Mouse (Mus musculus) left cerebral cortex, adult 18-20 months (tissue): ENCODE data around the gene Haao. TPM values are rescaled to one million over a fixed set of nuclear protein-coding genes. Genes with fewer than 3 reads are reported as not detected.
A peak's percentile ranks its signal among the peaks of the same experiment; 100 is the strongest.

Experiments
- DNase-seq, 2 experiments: peaks; one replicate each; pipeline ENCODE4 v3.0.0; 2021 to 2022; ENCODE audit warnings: low spot score in 2 of 2, mixed read lengths in 1 of 2
- long read RNA-seq, 2 experiments: library from polyadenylated mRNA; stranded (forward); transcript quantifications; one replicate each; pipeline ENCODE4 v2.0.0; 2021
- total RNA-seq, 2 experiments: library from RNA; stranded (reverse); gene quantifications; 2 replicates each; pipeline ENCODE4 v1.2.3; 2021

The Haao gene
- under 1 TPM in 1 of 2 experiments, not detected in 1; 0.40 TPM for total RNA-seq
- long read RNA-seq, experiment 1: 0 reads
- long read RNA-seq, experiment 2: 0 reads

DNA sequence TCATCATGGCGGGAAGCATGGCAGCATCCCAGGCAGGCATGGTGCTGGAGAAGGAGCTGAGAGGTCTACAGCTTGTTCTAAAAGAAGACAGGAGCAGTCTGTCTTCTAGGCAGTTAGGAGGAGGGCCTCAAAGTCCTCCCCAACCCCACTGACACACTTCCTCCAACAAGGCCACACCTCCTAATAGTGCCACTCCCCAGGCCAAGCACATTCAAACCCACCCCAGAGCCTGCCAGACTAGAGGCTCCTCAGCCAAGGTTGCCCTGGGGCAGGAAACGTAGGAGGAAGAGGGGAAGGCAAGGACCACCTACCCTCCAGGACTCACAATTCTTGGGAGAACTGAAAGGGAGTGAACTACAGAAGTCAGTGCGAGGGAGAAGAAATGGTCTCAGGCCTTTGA lies at the start of gene Haao:
Gene Haao (minus strand): TSS at position 149 of the 400 bp plus-strand sequence.
- DNase-seq: no peak

DNA sequence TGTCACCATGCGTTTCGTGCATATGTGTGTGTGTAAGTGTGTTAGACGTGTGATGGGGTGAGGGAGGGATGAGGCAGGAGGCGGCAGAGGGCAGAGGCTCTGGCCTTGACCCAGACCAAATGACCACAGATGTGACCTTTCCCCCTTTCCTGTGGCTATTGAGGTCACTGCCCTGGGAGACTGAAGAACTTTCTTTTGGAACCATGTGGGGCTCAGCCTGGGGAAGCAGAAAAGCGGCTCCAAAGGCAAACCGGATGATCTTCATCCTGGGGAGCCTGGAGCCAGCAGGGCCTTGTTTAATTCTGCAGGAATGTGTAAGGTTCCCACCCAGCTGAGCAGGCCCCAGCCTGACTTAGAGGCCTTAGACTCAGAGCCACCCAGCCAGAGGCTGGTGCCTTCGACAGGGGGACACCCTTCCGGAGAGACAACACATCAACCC lies 49.6 kb upstream of the Haao start:
- DNase-seq: no peak

- DNase-seq: peak in 1 of 2 experiments; percentile 38
These were observed 49.0 kb upstream of the Haao start for GRCm38 (mm10) chr17:83896723-83897122.

DNA sequence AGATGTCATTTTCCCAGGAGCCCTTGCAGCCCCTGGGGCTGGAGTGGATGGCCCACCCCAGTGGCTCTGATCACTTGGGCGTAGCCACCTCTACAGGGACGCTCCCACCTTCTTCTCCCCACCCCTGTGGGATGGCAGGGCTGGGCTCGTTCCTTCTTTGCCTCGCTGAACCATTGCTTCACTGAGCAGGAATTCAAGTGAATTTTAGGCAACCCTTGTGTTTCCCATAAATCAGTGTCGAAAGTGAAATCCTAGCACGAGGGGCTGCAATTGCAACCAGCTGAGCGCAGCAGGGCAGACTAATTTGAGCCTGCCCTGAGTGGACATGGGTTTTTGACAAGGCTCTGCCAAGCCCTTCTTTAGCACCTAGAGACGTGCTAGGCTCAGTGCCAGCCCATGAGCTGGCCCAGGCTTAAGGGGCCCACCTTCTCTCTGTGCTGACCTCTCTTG lies 47.6 kb upstream of the Haao start:
- no peak for DNase-seq

GRCm38 (mm10) chr17:83893134-83893533 lies 45.4 kb upstream of the Haao start:
- no peak for DNase-seq

DNA sequence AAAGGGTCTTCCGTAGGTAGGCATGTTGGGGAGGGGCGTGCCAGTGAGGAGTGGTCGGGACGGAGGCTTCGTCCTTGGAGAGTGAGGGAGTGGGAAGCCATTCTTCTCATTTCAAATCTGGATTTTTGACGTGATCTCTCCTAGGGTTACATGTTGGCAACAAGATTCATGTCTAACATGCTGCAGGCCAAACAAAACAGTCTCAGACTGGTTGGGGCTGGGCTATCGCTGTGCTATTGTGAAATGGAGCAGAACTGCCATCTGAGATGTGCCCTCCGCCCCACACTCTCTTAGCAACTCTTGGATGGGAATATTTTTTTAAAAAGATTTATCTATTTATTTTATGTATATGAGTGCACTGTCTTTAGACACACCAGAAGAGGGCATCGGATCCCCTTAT lies 44.1 kb upstream of the Haao start:
- no peak for DNase-seq

DNA sequence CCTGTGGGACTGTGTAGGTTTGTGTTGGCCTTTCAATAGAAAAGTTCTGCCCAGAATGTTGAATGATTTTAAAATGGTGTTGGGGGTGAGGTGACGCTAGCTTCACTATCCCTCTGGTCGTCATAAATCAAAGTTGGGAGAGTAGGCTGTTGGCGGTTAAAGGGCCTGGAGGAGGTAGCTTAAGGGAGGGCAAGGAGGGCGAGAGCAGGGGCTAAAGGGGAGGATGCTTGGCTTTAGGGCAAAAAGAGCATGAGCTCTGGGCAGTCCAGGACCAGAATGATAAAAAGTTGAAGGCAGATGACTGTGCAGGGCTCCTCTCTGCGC lies 42.6 kb upstream of the Haao start:
- no peak for DNase-seq

GRCm38 (mm10) chr17:83889691-83890372 lies 42.1 kb upstream of the Haao start:
- DNase-seq: peak; percentile 13 to 18

GRCm38 (mm10) chr17:83889329-83889690 lies 41.5 kb upstream of the Haao start:
- DNase-seq: no peak

GRCm38 (mm10) chr17:83887241-83887640 lies 39.5 kb upstream of the Haao start:
- no peak for DNase-seq

DNA sequence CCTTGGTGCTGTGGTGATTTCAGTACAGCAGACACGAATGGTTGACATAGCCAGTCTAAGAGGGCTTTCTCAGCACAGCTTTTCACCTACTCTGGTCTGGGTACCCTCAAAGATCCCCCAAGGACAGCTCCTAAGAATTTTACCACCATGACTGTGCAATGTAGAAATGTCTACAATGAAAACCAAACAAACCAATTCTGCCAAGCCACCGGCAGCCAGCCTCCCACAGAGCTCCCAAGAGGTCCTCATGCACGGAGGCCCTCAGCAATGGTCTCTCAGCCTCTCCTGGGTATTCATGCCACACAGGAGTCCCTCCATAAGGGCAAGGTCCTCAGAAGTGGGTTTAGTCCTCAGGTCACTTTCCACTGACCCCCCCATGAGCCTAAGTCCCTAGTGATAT lies 38.6 kb upstream of the Haao start:
- no peak for DNase-seq

- no peak for DNase-seq
These were observed 38.0 kb upstream of the Haao start for GRCm38 (mm10) chr17:83885750-83886149.

- DNase-seq: no peak
These were observed 37.3 kb upstream of the Haao start for GRCm38 (mm10) chr17:83885021-83885582.

DNA sequence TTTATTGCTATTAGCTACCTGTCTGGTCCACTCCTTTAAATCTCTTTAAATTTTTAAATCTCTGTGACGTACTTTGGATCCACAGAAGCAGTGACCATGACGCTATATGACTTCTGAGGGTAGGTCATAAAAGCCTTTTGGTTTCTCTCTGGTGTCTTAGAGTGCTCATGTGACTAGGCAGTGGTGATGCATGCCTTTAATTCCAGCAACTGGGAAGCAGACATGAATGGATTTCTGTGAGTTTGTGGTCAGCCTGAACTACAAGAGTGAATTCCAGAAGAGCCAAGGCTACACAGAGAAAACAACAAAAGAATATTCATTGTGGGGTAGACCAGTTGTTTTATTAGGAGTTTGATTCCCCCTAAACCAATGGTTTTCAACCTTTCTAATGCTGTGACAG lies 35.0 kb upstream of the Haao start:
- no peak for DNase-seq

GRCm38 (mm10) chr17:83881071-83881470 lies 33.3 kb upstream of the Haao start:
- no peak for DNase-seq

GRCm38 (mm10) chr17:83880174-83880710 lies 32.5 kb upstream of the Haao start:
- DNase-seq: no peak

DNA sequence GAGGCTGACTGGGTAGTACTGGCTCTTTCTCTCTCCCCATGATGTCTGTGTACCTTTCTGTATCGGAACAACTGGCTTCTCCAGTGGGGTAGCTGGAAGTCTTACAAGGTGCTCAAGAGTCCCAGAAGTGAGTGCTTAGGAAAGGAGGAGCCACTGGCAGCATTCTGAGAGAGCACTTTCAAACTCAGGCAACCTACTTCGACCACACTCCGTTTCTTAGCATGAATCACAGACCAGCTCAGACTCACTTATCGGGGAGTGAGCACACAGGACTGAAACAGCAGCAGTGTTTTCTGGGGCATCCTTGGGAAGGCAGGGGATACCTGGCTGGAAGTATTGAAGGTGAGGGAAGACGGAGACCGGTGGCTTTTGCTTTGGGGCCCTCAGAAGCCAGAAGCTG lies 31.9 kb upstream of the Haao start:
- no peak for DNase-seq

DNA sequence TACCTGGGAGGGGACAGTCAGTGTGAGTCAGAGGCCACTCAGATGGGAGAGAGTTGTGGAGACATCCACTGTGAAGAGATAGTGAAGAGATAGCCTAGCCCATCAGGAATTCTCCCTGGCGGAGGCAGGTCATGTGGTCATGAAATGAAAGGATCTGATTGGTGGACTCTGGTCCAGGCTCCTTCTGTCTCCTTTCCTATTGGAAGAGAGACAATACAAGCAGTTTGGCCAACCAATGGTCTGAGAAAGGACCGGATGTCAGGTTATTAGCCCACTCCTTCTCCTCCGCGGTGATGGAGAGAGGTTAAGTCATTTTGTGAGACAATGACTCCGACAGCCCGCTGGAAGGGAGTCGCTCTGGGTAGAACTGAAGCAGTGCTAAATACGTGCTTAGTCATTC lies 26.8 kb upstream of the Haao start:
- DNase-seq: no peak

- no peak for DNase-seq
These were observed 25.8 kb upstream of the Haao start for GRCm38 (mm10) chr17:83873363-83874141.

GRCm38 (mm10) chr17:83872806-83873348 lies 25.1 kb upstream of the Haao start:
- peak; percentile 81 to 88 for DNase-seq

DNA sequence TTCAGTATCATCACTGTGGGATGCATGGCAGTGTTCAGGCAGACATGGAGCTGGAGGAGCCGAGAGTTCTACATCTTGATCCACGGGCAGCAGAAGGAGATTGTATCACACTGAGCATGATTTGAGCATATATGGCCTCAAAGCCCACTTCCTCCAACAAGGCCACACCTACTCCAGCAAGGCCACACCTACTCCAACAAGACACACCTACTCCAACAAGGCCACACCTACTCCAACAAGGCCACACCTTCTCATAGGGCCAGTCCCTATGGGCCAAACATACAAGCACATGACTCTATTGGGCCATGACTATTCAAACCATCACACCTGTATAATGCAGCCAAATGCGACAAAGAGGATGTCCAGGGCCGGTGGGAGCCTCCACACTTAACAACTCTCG lies 23.6 kb upstream of the Haao start:
- DNase-seq: no peak

- DNase-seq: no peak
These were observed 22.6 kb upstream of the Haao start for GRCm38 (mm10) chr17:83870385-83870784.
